Mouse (Mus musculus) cerebellum, adult 2 months (tissue): ENCODE measurements around the gene Igfbp4. TPM values are rescaled to one million over a fixed set of nuclear protein-coding genes. Genes with fewer than 3 reads are reported as not detected.

ENCODE experiments used
- DNase-seq, 2 experiments: peaks; one replicate each; pipeline ENCODE4 v3.0.0; 2021
- H3K27ac ChIP-seq: fragments of 200-500 bp; 2 replicates; pipeline ENCODE4 v1.5.1; 2012; ENCODE audit warnings: low read length, control low read depth, inconsistent platforms; ENCODE audit not compliant: insufficient read depth
- H3K27me3 ChIP-seq: fragments of 200-500 bp; 2 replicates; pipeline ENCODE4 v1.6.1; 2012; ENCODE audit warnings: inconsistent platforms, mild to moderate bottlenecking, low read length, moderate library complexity; ENCODE audit not compliant: control insufficient read depth, insufficient read depth
- H3K4me1 ChIP-seq: fragments of 200-500 bp; 2 replicates; pipeline ENCODE4 v1.6.1; 2011; ENCODE audit warnings: low read length; ENCODE audit not compliant: control insufficient read depth, insufficient read depth
- H3K4me3 ChIP-seq: fragments of 200-500 bp; replicated peaks from 2 replicates; pipeline ENCODE3; 2011; ENCODE audit warnings: mild to moderate bottlenecking, low read depth, low read length, control low read depth; ENCODE audit not compliant: insufficient read depth
- CTCF ChIP-seq: fragments of 200-500 bp; IDR thresholded peaks from 2 replicates; pipeline ENCODE4 v1.5.1; 2011; ENCODE audit warnings: low read depth, mild to moderate bottlenecking, control low read depth, low read length, moderate library complexity, borderline replicate concordance; ENCODE audit not compliant: insufficient read depth
- POLR2A ChIP-seq: fragments of 200-500 bp; IDR thresholded peaks from 2 replicates; pipeline ENCODE4 v1.6.1; 2011; ENCODE audit warnings: low read length, control low read depth, borderline replicate concordance; ENCODE audit not compliant: insufficient read depth
- WGBS: fragments of 180-500 bp; shearing (Covaris S2); methylation state at CpG from one replicate; pipeline ENCODE4 v1.1.7; 2018; 5-methylcytosine and 5-hydroxymethylcytosine counted together
- polyA plus RNA-seq: library from polyadenylated mRNA; depleted of rRNA; stranded (reverse); fragments of >200 nt; gene quantifications from 2 replicates; pipeline ENCODE4 v1.2.3, GENCODE M21; 2012

Igfbp4 gene
- polyA plus RNA-seq, 1 experiment, result 28.6 TPM

- Histone ChIP-seq H3K4me3 (no peak within 1 kb of the TSS), H3K4me1 (no peaks in the 10 kb centered on the region), H3K27me3 (no peaks in the 10 kb centered on the region), H3K27ac (no peak within 1 kb of the TSS)
- WGBS, result 65% methylated on average over 14 of the region's 14 CpGs
- no peak for TF ChIP-seq POLR2A
- no peak for TF ChIP-seq CTCF
- DNase-seq, result no peak
These were observed 48.1 kb downstream of the Igfbp4 start, which contains the start of gene Tns4 for GRCm38 (mm10) chr11:99089077-99089601. Gene Tns4 (minus strand): TSS chr11:99089306.

GRCm38 (mm10) chr11:99090391-99090790, 49.3 kb downstream of the Igfbp4 start:
- DNase-seq, result no peak
- Histone ChIP-seq H3K4me1 (no peaks in the 10 kb centered on the region), H3K27ac (no peak overlapping the region), H3K4me3 (no peak overlapping the region), H3K27me3 (no peaks in the 10 kb centered on the region)
- WGBS, result 88% methylated on average over 8 of the region's 8 CpGs
- TF ChIP-seq POLR2A, result no peak
- TF ChIP-seq CTCF, result no peak

GRCm38 (mm10) chr11:99091666-99092065, 50.6 kb downstream of the Igfbp4 start:
- WGBS, result 75% methylated on average over 2 of the region's 2 CpGs
- no peak overlapping the region for H3K27ac ChIP-seq
- no peaks in the 10 kb centered on the region for H3K4me1 ChIP-seq
- H3K4me3 ChIP-seq, result no peak overlapping the region
- no peaks in the 10 kb centered on the region for H3K27me3 ChIP-seq
- TF ChIP-seq POLR2A (no peak), CTCF (no peak)
- DNase-seq, result no peak

- H3K27me3 ChIP-seq, result no peaks in the 10 kb centered on the region
- no peak for DNase-seq
- TF ChIP-seq POLR2A (no peak), CTCF (no peak)
- WGBS, result 84% methylated on average over 7 of the region's 7 CpGs
- no peak overlapping the region for H3K27ac ChIP-seq
- H3K4me1 ChIP-seq, result no peaks in the 10 kb centered on the region
- no peak overlapping the region for H3K4me3 ChIP-seq
These were observed 52.7 kb downstream of the Igfbp4 start for GRCm38 (mm10) chr11:99093740-99094139.

GRCm38 (mm10) chr11:99094911-99095676, 54.0 kb downstream of the Igfbp4 start:
- H3K27ac ChIP-seq, result no peak overlapping the region
- DNase-seq, result no peak
- H3K4me1 ChIP-seq, result no peaks in the 10 kb centered on the region
- 69% methylated on average over 2 of the region's 2 CpGs for WGBS
- no peaks in the 10 kb centered on the region for H3K27me3 ChIP-seq
- H3K4me3 ChIP-seq, result no peak overlapping the region
- TF ChIP-seq CTCF (no peak), POLR2A (no peak)

GRCm38 (mm10) chr11:99095759-99096158, 54.7 kb downstream of the Igfbp4 start:
- 69% methylated on average over 4 of the region's 4 CpGs for WGBS
- Histone ChIP-seq H3K27me3 (no peaks in the 10 kb centered on the region), H3K4me1 (no peaks in the 10 kb centered on the region), H3K4me3 (no peak overlapping the region), H3K27ac (no peak overlapping the region)
- no peak for DNase-seq
- TF ChIP-seq CTCF (no peak), POLR2A (no peak)

GRCm38 (mm10) chr11:99096417-99096816, 55.4 kb downstream of the Igfbp4 start:
- H3K27ac ChIP-seq, result no peak overlapping the region
- no peak for TF ChIP-seq POLR2A
- no peak for TF ChIP-seq CTCF
- no peaks in the 10 kb centered on the region for H3K4me1 ChIP-seq
- 83% methylated on average over 4 of the region's 4 CpGs for WGBS
- DNase-seq, result no peak
- no peak overlapping the region for H3K4me3 ChIP-seq
- no peaks in the 10 kb centered on the region for H3K27me3 ChIP-seq
